Mouse (Mus musculus): ENCODE measurements around the gene Stmnd1. TPM values are rescaled to one million over a fixed set of nuclear protein-coding genes. Genes with fewer than 3 reads are reported as not detected.

Stmnd1 gene
- polyA plus RNA-seq (2012; rRNA removed) = not detected in 2 replicates

GRCm38 (mm10) chr13:46273453-46274110 lies at the start of gene Stmnd1:
Stmnd1 (plus strand) TSS chr13:46273721.

Other genes starting within 250 kb of the Stmnd1 start
- 24.2 and 25.0 TPM in 2 replicates for gene Rbm24, start 144.7 kb downstream of the Stmnd1 start, polyA plus RNA-seq (2012; rRNA removed)
- 6.4 and 7.8 TPM in 2 replicates for gene Cap2, start 228.1 kb downstream of the Stmnd1 start, polyA plus RNA-seq (2012; rRNA removed)